ENCODE assay signal across 16 mouse cellular contexts in the genomic region with DNA sequence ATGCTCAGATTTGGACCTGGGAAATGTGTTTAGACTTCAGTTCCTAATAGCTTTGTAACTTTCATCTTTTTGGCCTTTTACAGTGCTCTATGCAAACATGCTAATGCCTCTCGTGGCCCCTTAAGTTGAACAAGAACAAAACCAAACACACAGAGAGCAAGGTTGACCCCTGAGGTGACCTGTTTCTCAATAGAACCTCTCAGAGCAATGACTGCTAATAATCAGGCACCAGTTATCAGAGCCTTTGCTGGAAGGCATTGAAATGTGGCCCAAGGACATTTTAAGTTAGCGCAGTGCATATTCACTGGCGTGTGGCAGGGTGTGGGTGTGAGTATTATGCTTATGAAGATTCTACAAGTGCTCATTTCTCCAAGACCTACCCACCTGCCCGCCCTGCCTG.
DNase-seq lines count a peak whose midpoint lies in the region; TF ChIP-seq lines count a peak whose summit lies in the region.
"Had no signal": no experiment of that assay in that cellular context is flagged by ENCODE, and none has a peak within 500 bp of the region (broad histone marks: within the 10 kb centered on the region; RNA-seq: fewer than 3 reads in every experiment).

No protein-coding gene starts in this region.

- H3K9ac ChIP-seq in heart, adult 2 months (ENCODE audit: low read depth, low read length) = no peak overlapping the region
- H3K9ac ChIP-seq: liver, postnatal 0 days; neural tube, embryonic 13.5 days had no signal

- peak in 1 of 2 experiments; percentile 20 for DNase-seq in heart, adult 2 months
- DNase-seq in heart, adult 11 months = no peak
- peak; percentile 62 for DNase-seq in ovary, adult 18-20 months (ENCODE audit: low spot score)
- no peak for DNase-seq in ovary, postnatal 36 days (ENCODE audit: low spot score)
- DNase-seq in embryo, embryonic 10.5 days (ENCODE audit: low spot score) = peak; percentile 40
- peak; percentile 59 for DNase-seq in lung, postnatal 14 days
- no peak for DNase-seq in natural killer cell, adult 2 months (ENCODE audit: low spot score in 2 of 2)
- DNase-seq in spleen, postnatal 14 days (ENCODE audit: low spot score in 2 of 2) = no peak
- DNase-seq: B cell, adult 2 months; cerebellum, adult 11 months; cerebellum, postnatal 25 days; kidney, adult 18-20 months; kidney, postnatal 4 days; liver, postnatal 0 days; thymus, postnatal 14 days had no signal

- H3K4me1 ChIP-seq in heart, adult 2 months (ENCODE audit: control insufficient read depth, insufficient read depth, low read length) = peaks cover 1% of the 10 kb centered on the region
- H3K4me1 ChIP-seq: neural tube, embryonic 13.5 days had no signal

- TF ChIP-seq EP300 in heart, adult 2 months (IDR thresholded peaks at IDR 0.05; ENCODE audit: insufficient read depth, low read depth, low read length) = no peak

- no peak overlapping the region for H3K4me3 ChIP-seq in heart, adult 2 months
- H3K4me3 ChIP-seq: neural tube, embryonic 13.5 days had no signal

- H3K79me2 ChIP-seq in heart, adult 2 months (replicated peaks; ENCODE audit: control insufficient read depth, insufficient read depth, low read length) = no peaks in the 10 kb centered on the region; the same call in 1 of the 2 replicates

- intact Hi-C loops in heart, adult 2 months (cut with DNase I) = loop anchor here (5.0 to 10.0 kb wide), 4 partner anchors 69 to 194 kb away; partner anchors contain the start of gene Mitf

- no peak for TF ChIP-seq CTCF in heart, adult 2 months (IDR thresholded peaks at IDR 0.05)

- WGBS in heart, adult 2 months = 69% methylated on average over 4 of the region's 4 CpGs

- H3K36me3 ChIP-seq in heart, adult 2 months (ENCODE audit: control insufficient read depth, insufficient read depth, low read length) = peaks cover 18% of the 10 kb centered on the region
- H3K36me3 ChIP-seq: neural tube, embryonic 13.5 days had no signal

- peak overlapping the region; percentile 29 for H3K27ac ChIP-seq in heart, adult 2 months
- H3K27ac ChIP-seq: neural tube, embryonic 13.5 days had no signal

- no peaks in the 10 kb centered on the region for H3K27me3 ChIP-seq in heart, adult 2 months (ENCODE audit: control insufficient read depth, insufficient read depth, low read length)
- H3K27me3 ChIP-seq: neural tube, embryonic 13.5 days had no signal

- TF ChIP-seq POLR2A in heart, adult 2 months (IDR thresholded peaks at IDR 0.05; ENCODE audit: insufficient read depth, low read depth, low read length) = no peak

Comparison
In these comparisons a context has a peak if more than half of its experiments do, and no peak if none do; other contexts are left out.
1. DNase-seq: peak in ovary, adult 18-20 months (single experiment), embryo, embryonic 10.5 days (single experiment) and lung, postnatal 14 days (single experiment); none in heart, adult 11 months (single experiment), ovary, postnatal 36 days (single experiment), natural killer cell, adult 2 months (0 of 2) and spleen, postnatal 14 days (0 of 2).